Mouse (Mus musculus) layer of hippocampus, adult 18-20 months (tissue): ENCODE results near the gene Cd27. TPM values are rescaled to one million over a fixed set of nuclear protein-coding genes. Genes with fewer than 3 reads are reported as not detected.
A peak's percentile ranks its signal among the peaks of the same experiment; 100 is the strongest.

Source experiments
- DNase-seq, 2 experiments: peaks; one replicate each; pipeline ENCODE4 v3.0.0; 2022; ENCODE audit warnings: low spot score in 2 of 2
- total RNA-seq, 2 experiments: library from RNA; stranded (reverse); gene quantifications; 2 replicates each; pipeline ENCODE4 v1.2.3; 2021

Cd27 gene
- total RNA-seq, 2 experiments from 2014 or later = not detected

- DNase-seq = no peak
Observed at GRCm38 (mm10) chr6:125252285-125252684, 15.5 kb upstream of the Cd27 start.

- no peak for DNase-seq
Observed at GRCm38 (mm10) chr6:125244551-125244950, 7.7 kb upstream of the Cd27 start.

GRCm38 (mm10) chr6:125241566-125241965 is 4.8 kb upstream of the Cd27 start:
- no peak for DNase-seq

- no peak for DNase-seq
Observed at GRCm38 (mm10) chr6:125240617-125241016, 3.8 kb upstream of the Cd27 start.

GRCm38 (mm10) chr6:125239547-125239946 is 2.7 kb upstream of the Cd27 start:
- no peak for DNase-seq

- DNase-seq = no peak
Observed at GRCm38 (mm10) chr6:125238396-125238795, 1.6 kb upstream of the Cd27 start.

GRCm38 (mm10) chr6:125237421-125237820 is 611 bp upstream of the Cd27 start:
- no peak for DNase-seq

- DNase-seq = no peak
Observed at GRCm38 (mm10) chr6:125236341-125236740, 469 bp downstream of the Cd27 start.

- no peak for DNase-seq
Observed at GRCm38 (mm10) chr6:125234520-125234828, 2.3 kb downstream of the Cd27 start.

GRCm38 (mm10) chr6:125233816-125234519 is 2.8 kb downstream of the Cd27 start:
- DNase-seq = no peak

GRCm38 (mm10) chr6:125232516-125232915 is 4.3 kb downstream of the Cd27 start:
- DNase-seq = no peak

- DNase-seq = no peak
Observed at GRCm38 (mm10) chr6:125232045-125232437, 4.8 kb downstream of the Cd27 start.

GRCm38 (mm10) chr6:125231117-125232044 is 5.4 kb downstream of the Cd27 start, which contains the start of gene Tapbpl:
Gene Tapbpl, minus strand, starts transcription at chr6:125231860.
- peak; percentile 35 to 62 for DNase-seq

- DNase-seq = no peak
Observed at GRCm38 (mm10) chr6:125230571-125230970, 6.2 kb downstream of the Cd27 start.

GRCm38 (mm10) chr6:125225518-125226115 is 11.2 kb downstream of the Cd27 start:
- peak in 1 of 2 experiments; percentile 53 for DNase-seq

- DNase-seq = no peak
Observed at GRCm38 (mm10) chr6:125222577-125222976, 14.2 kb downstream of the Cd27 start.

GRCm38 (mm10) chr6:125222146-125222545 is 14.7 kb downstream of the Cd27 start:
- DNase-seq = no peak

GRCm38 (mm10) chr6:125221115-125221745 is 15.6 kb downstream of the Cd27 start:
- no peak for DNase-seq

- peak in 1 of 2 experiments; percentile 77 for DNase-seq
Observed at GRCm38 (mm10) chr6:125218963-125219362, 17.8 kb downstream of the Cd27 start.

GRCm38 (mm10) chr6:125217899-125218298 is 18.9 kb downstream of the Cd27 start:
- peak in 1 of 2 experiments; percentile 68 for DNase-seq

- no peak for DNase-seq
Observed at GRCm38 (mm10) chr6:125216898-125217297, 19.9 kb downstream of the Cd27 start.
